Comparison of ENCODE assay signal across 15 mouse cellular contexts in genomic region chr13:11874852-11875251, GRCm38 (mm10).
DNase-seq lines count a peak whose midpoint lies in the region; ATAC-seq and TF ChIP-seq lines count a peak whose summit lies in the region.
"Had no signal": no experiment of that assay in that cellular context is flagged by ENCODE, and none has a peak within 500 bp of the region (broad histone marks: within the 10 kb centered on the region; RNA-seq: fewer than 3 reads in every experiment).

No protein-coding gene starts in this region.

- no peaks in the 10 kb centered on the region for H3K9me3 ChIP-seq in intestine, postnatal 0 days (ENCODE audit: control insufficient read depth)
- H3K9me3 ChIP-seq in intestine, embryonic 16.5 days (ENCODE audit: control insufficient read depth, low read length) = no peaks in the 10 kb centered on the region
- H3K9me3 ChIP-seq in E14TG2a.4 (ENCODE audit: low read length) (no peaks in the 10 kb centered on the region), G1E (replicated peaks) (no peaks in the 10 kb centered on the region)
- no peaks in the 10 kb centered on the region for H3K9me3 ChIP-seq in liver, postnatal 0 days (ENCODE audit: low read length)
- H3K9me3 ChIP-seq: embryonic facial prominence, embryonic 13.5 days; forebrain, embryonic 15.5 days; hindbrain, embryonic 10.5 days; limb, embryonic 10.5 days; neural tube, embryonic 13.5 days had no signal

- no peak for ATAC-seq in intestine, postnatal 0 days
- ATAC-seq in intestine, embryonic 16.5 days = no peak
- ATAC-seq in G1E (ENCODE audit: extremely low read depth, insufficient number of reproducible peaks, low FRiP score, poor library complexity, severe bottlenecking) = no peak
- no peak for ATAC-seq in liver, postnatal 0 days
- ATAC-seq: forebrain, embryonic 15.5 days had no signal

- no peak overlapping the region for H3K27ac ChIP-seq in intestine, postnatal 0 days (ENCODE audit: low read depth, low read length)
- no peak overlapping the region for H3K27ac ChIP-seq in intestine, embryonic 16.5 days (ENCODE audit: low read length)
- no peak overlapping the region for H3K27ac ChIP-seq in liver, postnatal 0 days (ENCODE audit: low read depth)
- H3K27ac ChIP-seq: embryonic facial prominence, embryonic 13.5 days; forebrain, embryonic 15.5 days; hindbrain, embryonic 10.5 days; limb, embryonic 10.5 days; neural tube, embryonic 13.5 days had no signal

- H3K36me3 ChIP-seq in intestine, postnatal 0 days (ENCODE audit: control insufficient read depth, insufficient read depth) = no peaks in the 10 kb centered on the region
- H3K36me3 ChIP-seq in intestine, embryonic 16.5 days (ENCODE audit: control insufficient read depth, insufficient read depth, low read length) = no peaks in the 10 kb centered on the region
- H3K36me3 ChIP-seq in E14TG2a.4 (ENCODE audit: insufficient read depth, low read length) (no peaks in the 10 kb centered on the region), G1E (replicated peaks) (no peaks in the 10 kb centered on the region)
- no peaks in the 10 kb centered on the region for H3K36me3 ChIP-seq in liver, postnatal 0 days (replicated peaks; ENCODE audit: insufficient read depth, low read length)
- H3K36me3 ChIP-seq: embryonic facial prominence, embryonic 13.5 days; forebrain, embryonic 15.5 days; hindbrain, embryonic 10.5 days; limb, embryonic 10.5 days; neural tube, embryonic 13.5 days had no signal

- H3K27me3 ChIP-seq in intestine, postnatal 0 days (replicated peaks; ENCODE audit: control insufficient read depth, insufficient read depth, low read length) = no peaks in the 10 kb centered on the region
- H3K27me3 ChIP-seq in intestine, embryonic 16.5 days (replicated peaks; ENCODE audit: control insufficient read depth, insufficient read depth, low read length) = no peaks in the 10 kb centered on the region
- no peaks in the 10 kb centered on the region for H3K27me3 ChIP-seq in E14TG2a.4 (ENCODE audit: insufficient read depth, low read length)
- H3K27me3 ChIP-seq in G1E (ENCODE audit: insufficient read depth, low read length) = peaks cover 3% of the 10 kb centered on the region
- H3K27me3 ChIP-seq in liver, postnatal 0 days (ENCODE audit: insufficient read depth, low read length) = no peaks in the 10 kb centered on the region
- H3K27me3 ChIP-seq: embryonic facial prominence, embryonic 13.5 days; forebrain, embryonic 15.5 days; neural tube, embryonic 13.5 days had no signal

- peak; percentile 65 for TF ChIP-seq CTCF in intestine, postnatal 0 days (IDR thresholded peaks at IDR 0.05; ENCODE audit: low read depth)
- TF ChIP-seq CTCF in E14TG2a.4 (conservative IDR thresholded peaks at IDR 0.05; ENCODE audit: low read length) = peak; percentile 89
- peak; percentile 52 for TF ChIP-seq CTCF in G1E (IDR thresholded peaks at IDR 0.05; ENCODE audit: low read depth, low read length)
- TF ChIP-seq CTCF in liver, postnatal 0 days (IDR thresholded peaks at IDR 0.05; ENCODE audit: low read depth) = peak; percentile 60

- no peak overlapping the region for H3K9ac ChIP-seq in intestine, postnatal 0 days (ENCODE audit: low read depth, low read length)
- no peak overlapping the region for H3K9ac ChIP-seq in intestine, embryonic 16.5 days (ENCODE audit: low read depth, low read length)
- no peak overlapping the region for H3K9ac ChIP-seq in liver, postnatal 0 days (replicated peaks)
- H3K9ac ChIP-seq: embryonic facial prominence, embryonic 13.5 days; forebrain, embryonic 15.5 days; neural tube, embryonic 13.5 days had no signal

- no peak overlapping the region for H3K4me2 ChIP-seq in intestine, postnatal 0 days (replicated peaks; ENCODE audit: low read depth)
- H3K4me2 ChIP-seq in intestine, embryonic 16.5 days (ENCODE audit: low read depth, low read length) = no peak overlapping the region
- no peak overlapping the region for H3K4me2 ChIP-seq in liver, postnatal 0 days (ENCODE audit: low read depth, low read length)
- H3K4me2 ChIP-seq: embryonic facial prominence, embryonic 13.5 days; forebrain, embryonic 15.5 days; neural tube, embryonic 13.5 days had no signal

- 3% methylated on average over 1 of the region's 1 CpGs for WGBS in intestine, postnatal 0 days
- WGBS in intestine, embryonic 16.5 days = 6% methylated on average over 1 of the region's 1 CpGs
- WGBS in liver, postnatal 0 days (ENCODE audit: insufficient replicate concordance) = 10% methylated on average over 1 of the region's 1 CpGs

- H3K4me1 ChIP-seq in intestine, postnatal 0 days (replicated peaks; ENCODE audit: control insufficient read depth, insufficient read depth, low read length) = no peaks in the 10 kb centered on the region
- H3K4me1 ChIP-seq in intestine, embryonic 16.5 days (ENCODE audit: control insufficient read depth, insufficient read depth, low read length) = no peaks in the 10 kb centered on the region
- no peaks in the 10 kb centered on the region; the same call in 1 of the 2 replicates for H3K4me1 ChIP-seq in E14TG2a.4 (replicated peaks; ENCODE audit: low read depth, low read length)
- no peaks in the 10 kb centered on the region for H3K4me1 ChIP-seq in G1E (ENCODE audit: insufficient read depth, low read depth, low read length)
- H3K4me1 ChIP-seq in liver, postnatal 0 days (ENCODE audit: insufficient read depth) = no peaks in the 10 kb centered on the region
- H3K4me1 ChIP-seq: forebrain, embryonic 15.5 days; limb, embryonic 10.5 days had no signal

- H3K4me3 ChIP-seq in intestine, postnatal 0 days (ENCODE audit: low read depth, low read length) = no peak overlapping the region
- no peak overlapping the region for H3K4me3 ChIP-seq in intestine, embryonic 16.5 days (ENCODE audit: low read length)
- H3K4me3 ChIP-seq in E14TG2a.4 (replicated peaks; ENCODE audit: low read length) = no peak overlapping the region
- no peak overlapping the region for H3K4me3 ChIP-seq in G1E (ENCODE audit: low read depth, low read length)
- H3K4me3 ChIP-seq in liver, postnatal 0 days (ENCODE audit: low read depth, low read length) = no peak overlapping the region
- H3K4me3 ChIP-seq: embryonic facial prominence, embryonic 13.5 days; forebrain, embryonic 15.5 days; hindbrain, embryonic 10.5 days; limb, embryonic 10.5 days; neural tube, embryonic 13.5 days had no signal

- no peak for DNase-seq in G1E (ENCODE audit: low spot score)
- DNase-seq in liver, postnatal 0 days = no peak
- no peak for DNase-seq in layer of hippocampus, postnatal 10 days (ENCODE audit: low spot score in 2 of 2)
- DNase-seq in frontal cortex, postnatal 14 days (ENCODE audit: low spot score in 2 of 2) = no peak
- no peak for DNase-seq in kidney, adult 9 months
- DNase-seq: kidney, postnatal 14 days; thymus, adult 2 months had no signal

- TF ChIP-seq EP300 in liver, postnatal 0 days (IDR thresholded peaks at IDR 0.05; ENCODE audit: low read depth) = no peak
